Mouse (Mus musculus) brown adipose tissue, adult 24 weeks (tissue): Measurements from ENCODE around the gene Ryr3. TPM values are rescaled to one million over a fixed set of nuclear protein-coding genes. Genes with fewer than 3 reads are reported as not detected.

Experiments used
- polyA plus RNA-seq: library from polyadenylated mRNA; stranded (reverse); fragments of >200 nt; gene quantifications from 2 replicates; pipeline ENCODE4 v1.2.4, GENCODE M21; 2012; ENCODE audit not compliant: missing spikeins, insufficient read depth, insufficient read length

The Ryr3 gene
- polyA plus RNA-seq, 1 experiment, result not detected

Other genes with a start within 250 kb of the Ryr3 start
- not detected in 2 replicates for gene Tmco5b, start 68.6 kb upstream of the Ryr3 start, polyA plus RNA-seq
- gene Fmn1, start 110.6 kb upstream of the Ryr3 start, polyA plus RNA-seq, result 0.20 and 0.79 TPM in 2 replicates